Mouse (Mus musculus) forebrain, embryonic 11.5 days (tissue): ENCODE results near the gene Pir. TPM values are rescaled to one million over a fixed set of nuclear protein-coding genes. Genes with fewer than 3 reads are reported as not detected.

Source experiments
- ATAC-seq: fragments of 200-750 bp; cut with Nextera tagmentation; replicated peaks from 2 replicates; pipeline ENCODE4 v1.8.0; 2017; ENCODE audit warnings: moderate TSS enrichment; ENCODE audit not compliant: low FRiP score
- DNase-seq: peaks from one replicate; pipeline ENCODE4 v3.0.0-alpha.2; 2017; ENCODE audit warnings: low spot score
- H3K27ac ChIP-seq: fragments of 300-500 bp; sonication (generic); 2 replicates; pipeline ENCODE4 v1.5.1; 2014; ENCODE audit warnings: low read depth, low read length
- H3K27me3 ChIP-seq: fragments of 300-500 bp; sonication (generic); 2 replicates; pipeline ENCODE4 v1.6.1; 2014; ENCODE audit warnings: mild to moderate bottlenecking, low read length, mixed read lengths; ENCODE audit not compliant: control insufficient read depth, insufficient read depth
- H3K36me3 ChIP-seq: fragments of 300-500 bp; sonication (generic); 2 replicates; pipeline ENCODE4 v1.6.1; 2014; ENCODE audit warnings: mild to moderate bottlenecking, low read length, moderate library complexity, mixed read lengths; ENCODE audit not compliant: control insufficient read depth, insufficient read depth
- H3K4me1 ChIP-seq: fragments of 300-500 bp; sonication (generic); replicated peaks from 2 replicates; pipeline ENCODE4 v1.6.1; 2014; ENCODE audit warnings: low read length, mixed read lengths; ENCODE audit not compliant: control insufficient read depth, insufficient read depth
- H3K4me2 ChIP-seq: fragments of 300-500 bp; sonication (generic); 2 replicates; pipeline ENCODE4 v1.6.1; 2014; ENCODE audit warnings: low read depth, mild to moderate bottlenecking, low read length, moderate library complexity, mixed read lengths; ENCODE audit not compliant: severe bottlenecking
- H3K4me3 ChIP-seq: fragments of 300-500 bp; sonication (generic); 2 replicates; pipeline ENCODE4 v1.5.1; 2014; ENCODE audit warnings: low read depth, low read length
- H3K9ac ChIP-seq: fragments of 300-500 bp; sonication (generic); 2 replicates; pipeline ENCODE4 v1.6.1; 2014; ENCODE audit warnings: low read length
- H3K9me3 ChIP-seq: fragments of 300-500 bp; sonication (generic); 2 replicates; pipeline ENCODE4 v1.6.1; 2016; ENCODE audit warnings: low read length, mixed read lengths; ENCODE audit not compliant: control insufficient read depth
- WGBS: fragments of 180-500 bp; shearing (Covaris S2); extraction: QIAGEN DNeasy Blood & Tissue Kit; methylation state at CpG from one replicate; pipeline ENCODE4 v1.1.7; 2014; 5-methylcytosine and 5-hydroxymethylcytosine counted together
- polyA plus RNA-seq: library from polyadenylated mRNA; unstranded; fragments of >200 nt; fragmentation: Nextera tagmentation; extraction: Ambion mirVana; gene quantifications from 2 replicates; pipeline ENCODE4 v1.2.1, GENCODE M21; 2014

The Pir gene
- polyA plus RNA-seq, 1 experiment from 2014 or later: 12.2 TPM

DNA sequence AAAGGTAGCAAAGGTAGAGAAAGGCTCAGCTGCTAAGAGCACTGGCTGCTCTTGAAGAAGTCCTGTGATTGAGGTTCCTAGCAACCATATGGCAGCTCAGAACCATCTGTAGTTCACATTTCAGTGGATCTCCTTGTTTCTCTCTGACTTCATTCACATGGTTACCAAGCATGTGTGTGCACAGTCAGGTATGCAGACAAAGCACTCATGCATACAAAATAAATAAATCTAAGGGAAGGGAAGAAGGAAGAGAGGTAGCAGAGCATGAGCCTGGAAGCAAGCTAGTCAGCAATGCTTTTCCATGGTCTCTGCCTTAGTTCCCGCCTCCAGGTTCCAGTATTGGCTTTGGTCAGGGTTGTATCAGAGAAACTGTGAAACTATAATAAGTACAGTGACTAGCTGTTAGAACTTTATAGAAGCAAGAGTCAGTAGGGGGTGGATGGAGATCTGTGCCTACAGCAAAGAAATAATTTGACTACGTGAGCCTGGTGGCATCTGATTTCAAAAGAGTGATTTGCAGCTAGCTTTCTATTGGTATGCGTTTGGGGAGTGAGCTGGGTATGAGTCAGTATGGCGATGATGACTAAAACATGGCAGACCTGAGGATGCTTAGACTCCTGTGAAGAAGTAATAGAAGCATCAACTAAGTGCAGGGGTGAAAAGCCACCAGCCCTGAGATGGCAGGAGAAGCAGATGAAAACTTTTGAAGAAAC is 96.1 kb downstream of the Pir start:
- ATAC-seq: no peak
- Histone ChIP-seq H3K4me1 (no peaks in the 10 kb centered on the region), H3K9ac (no peak overlapping the region), H3K36me3 (no peaks in the 10 kb centered on the region), H3K27ac (no peak overlapping the region), H3K9me3 (no peaks in the 10 kb centered on the region), H3K4me3 (no peak overlapping the region), H3K27me3 (no peaks in the 10 kb centered on the region; the same call in 1 of the 2 replicates), H3K4me2 (no peak overlapping the region)
- WGBS: 87% methylated on average over 4 of the region's 4 CpGs
- DNase-seq: no peak

DNA sequence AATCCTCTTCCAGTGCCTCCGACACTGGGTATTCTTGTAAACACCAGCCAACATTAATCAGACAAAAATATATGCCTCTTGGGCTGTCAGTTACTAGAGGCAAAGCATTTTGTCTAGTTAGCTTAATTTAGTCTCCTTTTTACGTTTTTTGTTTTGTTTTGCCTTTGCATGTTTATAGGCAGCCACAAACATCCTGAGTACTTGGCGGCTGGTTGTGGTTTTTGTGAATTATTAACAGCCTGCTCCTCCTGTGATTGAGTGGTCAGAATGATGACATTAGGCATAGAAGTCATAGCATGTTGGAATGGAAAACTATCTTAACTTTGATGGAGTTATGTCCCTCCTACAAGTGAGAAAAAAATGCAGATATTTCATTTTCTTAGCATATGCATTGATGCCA is 101.4 kb downstream of the Pir start:
- no peak overlapping the region for H3K4me2 ChIP-seq
- no peaks in the 10 kb centered on the region for H3K27me3 ChIP-seq
- WGBS: 83% methylated on average over 3 of the region's 3 CpGs
- no peaks in the 10 kb centered on the region for H3K4me1 ChIP-seq
- DNase-seq (no peak), ATAC-seq (no peak)
- no peaks in the 10 kb centered on the region for H3K36me3 ChIP-seq
- no peaks in the 10 kb centered on the region for H3K9me3 ChIP-seq
- no peak overlapping the region for H3K9ac ChIP-seq
- H3K4me3 ChIP-seq: no peak overlapping the region
- H3K27ac ChIP-seq: no peak overlapping the region

DNA sequence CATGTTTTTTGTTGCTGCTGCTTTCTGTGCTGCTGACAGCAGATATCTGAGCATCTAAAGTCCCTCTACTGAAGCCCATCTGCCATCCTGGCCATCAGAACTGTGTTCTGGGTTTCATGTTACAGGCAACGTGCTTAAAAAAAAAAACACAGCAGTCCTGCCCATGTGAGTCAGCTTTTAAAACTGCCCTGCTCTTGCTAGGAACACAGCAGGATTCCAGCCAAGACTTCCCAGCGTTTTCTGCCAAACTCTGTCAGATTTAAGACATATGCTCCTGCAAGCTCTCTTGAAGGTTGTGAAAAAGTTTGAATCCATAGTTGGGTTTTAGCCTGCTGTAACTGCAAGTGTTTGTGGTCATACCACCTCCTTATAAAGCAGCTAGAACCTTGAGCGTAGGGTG is 103.9 kb downstream of the Pir start, which contains the start of gene Vegfd:
Vegfd (plus strand) TSS at position 298 of the 400 bp plus-strand sequence.
- WGBS: 41% methylated on average over 3 of the region's 3 CpGs

DNA sequence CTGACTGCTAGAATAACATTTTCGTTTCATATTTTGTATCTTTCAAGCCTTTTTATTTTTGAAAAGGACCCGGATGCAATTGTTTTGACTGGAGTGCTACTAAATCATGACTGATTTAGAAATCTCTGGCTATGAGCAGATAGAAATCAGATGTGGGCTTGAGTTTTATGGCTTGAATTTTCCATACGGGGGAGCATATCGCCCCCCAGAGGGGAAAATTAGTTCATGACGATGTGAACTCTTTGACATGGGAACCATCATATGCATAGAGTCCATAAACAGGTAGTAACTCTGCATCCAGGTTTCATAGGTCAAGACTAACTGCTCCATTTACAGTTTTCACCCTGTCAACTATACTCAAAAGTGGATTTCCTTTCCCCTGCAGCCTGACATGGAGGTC is 105.4 kb downstream of the Pir start:
- no peaks in the 10 kb centered on the region for H3K9me3 ChIP-seq
- H3K36me3 ChIP-seq: no peaks in the 10 kb centered on the region
- H3K27me3 ChIP-seq: no peaks in the 10 kb centered on the region
- DNase-seq (no peak), ATAC-seq (no peak)
- no peaks in the 10 kb centered on the region for H3K4me1 ChIP-seq
- H3K4me3 ChIP-seq: no peak overlapping the region
- WGBS: 66% methylated on average over 5 of the region's 5 CpGs
- H3K4me2 ChIP-seq: no peak overlapping the region
- no peak overlapping the region for H3K9ac ChIP-seq
- H3K27ac ChIP-seq: no peak overlapping the region

More for the DNA sequence above, 103.9 kb downstream of the Pir start, which contains the start of gene Vegfd:
- DNase-seq (no peak), ATAC-seq (no peak)
- Histone ChIP-seq H3K9ac (no peak within 1 kb of the TSS), H3K27me3 (no peaks in the 10 kb centered on the region), H3K4me3 (no peak within 1 kb of the TSS), H3K36me3 (no peaks in the 10 kb centered on the region), H3K9me3 (no peaks in the 10 kb centered on the region), H3K4me2 (no peak within 1 kb of the TSS), H3K27ac (no peak within 1 kb of the TSS), H3K4me1 (no peaks in the 10 kb centered on the region)

DNA sequence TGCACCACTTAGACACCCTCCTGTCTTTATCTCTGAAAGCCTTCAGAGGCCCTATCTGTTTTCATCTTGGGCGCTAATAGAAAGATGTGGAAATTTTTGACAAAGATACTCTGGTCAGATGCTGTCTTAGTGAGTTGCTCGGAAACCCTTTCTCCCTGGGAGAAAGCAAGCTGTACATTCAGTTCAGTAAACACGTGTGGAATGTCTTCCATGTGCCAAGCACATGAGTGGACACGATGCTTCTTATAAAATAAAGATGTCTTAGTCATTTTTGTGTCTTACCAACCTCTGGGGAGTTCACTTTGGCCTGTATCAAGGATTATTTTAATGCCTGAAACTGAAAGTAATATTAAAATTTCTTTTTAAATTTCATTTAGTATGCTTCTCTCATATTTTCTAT is 110.5 kb downstream of the Pir start:
- ATAC-seq: no peak
- 78% methylated on average over 4 of the region's 4 CpGs for WGBS

DNA sequence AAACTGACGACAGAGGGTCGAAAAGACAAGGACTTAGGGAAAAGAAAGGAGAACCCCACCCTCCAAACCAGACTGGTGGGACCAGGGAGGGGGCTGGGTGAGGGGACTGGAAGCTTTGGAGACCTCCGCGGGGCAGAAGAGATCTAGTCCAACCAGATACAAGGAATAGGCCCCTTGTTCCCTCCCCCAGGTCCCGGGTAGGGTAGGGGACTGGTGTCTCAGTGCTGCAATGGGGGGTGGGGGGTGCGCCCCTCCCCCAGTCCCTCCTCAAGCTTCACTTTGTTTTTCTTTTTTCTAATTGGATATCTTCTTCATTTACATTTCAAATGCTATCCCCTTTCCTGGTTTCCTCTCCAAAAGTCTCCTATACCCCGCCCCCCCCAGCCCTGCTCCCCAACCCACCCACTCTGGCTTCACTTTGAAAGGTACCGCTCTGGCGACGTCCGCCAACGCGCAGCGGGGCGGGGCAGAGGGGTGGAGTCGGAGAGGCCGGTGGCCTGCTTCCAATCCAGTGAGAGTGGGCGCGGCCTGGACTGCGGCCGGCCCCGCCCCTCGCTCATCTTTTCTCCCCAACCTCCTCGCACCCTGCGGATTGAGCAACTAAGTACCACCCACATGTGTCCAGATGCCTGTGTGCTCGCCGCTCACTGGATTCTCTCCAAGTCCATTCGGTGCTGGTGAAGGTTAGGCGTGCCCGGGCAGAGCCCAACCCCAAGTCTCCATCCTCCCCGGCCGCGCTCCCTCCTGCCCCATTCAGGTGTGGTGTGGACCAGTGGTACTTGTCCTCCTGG is 112.6 kb downstream of the Pir start:
- ATAC-seq (peak; percentile 99), DNase-seq (peak; percentile 88)
- Histone ChIP-seq H3K9ac (no peak overlapping the region; the same call in none of the 2 replicates), H3K4me3 (peak overlapping the region; percentile 29), H3K4me1 (no peaks in the 10 kb centered on the region), H3K4me2 (peak overlapping the region; percentile 58), H3K27me3 (peaks cover 4% of the 10 kb centered on the region), H3K27ac (no peak overlapping the region), H3K36me3 (no peaks in the 10 kb centered on the region), H3K9me3 (no peaks in the 10 kb centered on the region)
- WGBS: 20% methylated on average over 29 of the region's 33 CpGs

More for the DNA sequence above, 110.5 kb downstream of the Pir start:
- Histone ChIP-seq H3K4me3 (no peak overlapping the region), H3K27me3 (peaks cover 4% of the 10 kb centered on the region), H3K4me1 (no peaks in the 10 kb centered on the region), H3K36me3 (no peaks in the 10 kb centered on the region), H3K9ac (no peak overlapping the region), H3K27ac (no peak overlapping the region), H3K9me3 (no peaks in the 10 kb centered on the region), H3K4me2 (no peak overlapping the region)
- DNase-seq: no peak

DNA sequence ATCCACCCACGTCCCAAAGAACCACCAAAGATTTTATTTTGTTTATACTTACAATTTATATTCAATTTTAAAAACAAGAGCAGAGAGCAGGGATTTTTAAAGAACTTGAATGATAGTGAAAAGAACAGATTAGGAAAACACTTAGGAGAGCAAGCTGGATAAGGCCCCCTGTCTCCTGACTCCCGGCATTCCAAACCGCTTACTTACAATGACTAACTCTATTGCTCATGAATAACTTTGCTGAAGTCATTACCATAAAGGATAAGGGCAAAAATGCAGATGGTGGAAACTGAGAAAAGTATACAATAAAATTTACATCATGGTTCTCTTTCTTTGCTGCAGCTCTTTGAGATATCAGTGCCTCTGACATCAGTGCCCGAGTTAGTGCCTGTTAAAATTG is 124.9 kb downstream of the Pir start:
- WGBS: 78% methylated on average over 4 of the region's 4 CpGs
- Histone ChIP-seq H3K4me2 (no peak overlapping the region), H3K9ac (no peak overlapping the region), H3K27me3 (no peaks in the 10 kb centered on the region), H3K4me1 (no peaks in the 10 kb centered on the region), H3K9me3 (no peaks in the 10 kb centered on the region), H3K4me3 (no peak overlapping the region), H3K36me3 (no peaks in the 10 kb centered on the region), H3K27ac (no peak overlapping the region)
- ATAC-seq (no peak), DNase-seq (no peak)

DNA sequence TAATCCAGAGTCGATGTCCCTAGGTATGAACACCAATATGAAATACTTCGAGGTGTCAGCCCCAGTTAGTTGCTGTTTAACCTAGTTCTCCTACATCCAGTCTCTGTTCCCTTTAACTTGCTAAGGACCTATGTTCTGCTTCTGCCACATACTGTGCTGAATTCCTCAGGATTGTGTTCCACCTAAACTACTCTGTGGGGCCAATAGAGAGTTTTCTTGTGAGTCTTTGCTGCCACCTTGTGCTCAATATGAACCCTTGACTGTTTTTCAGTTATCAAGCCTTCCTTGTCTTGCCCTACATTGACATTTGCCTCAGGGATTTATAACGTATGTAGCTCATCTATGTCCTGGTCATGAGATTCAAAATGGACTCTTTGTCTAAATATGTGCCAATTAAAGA is 129.3 kb downstream of the Pir start:
- H3K4me2 ChIP-seq: no peak overlapping the region
- H3K4me3 ChIP-seq: no peak overlapping the region
- no peaks in the 10 kb centered on the region for H3K36me3 ChIP-seq
- no peak overlapping the region for H3K9ac ChIP-seq
- no peak overlapping the region for H3K27ac ChIP-seq
- 0 out of 2 replicates have a peak, but pooled peaks have one; percentile 21 for ATAC-seq
- no peaks in the 10 kb centered on the region for H3K9me3 ChIP-seq
- no peaks in the 10 kb centered on the region for H3K27me3 ChIP-seq
- H3K4me1 ChIP-seq: no peaks in the 10 kb centered on the region
- WGBS: 58% methylated on average over 3 of the region's 3 CpGs
- DNase-seq: no peak
